Mouse (Mus musculus) limb, embryonic 10.5 days (tissue): Measurements from ENCODE around the gene Map3k1. TPM values are rescaled to one million over a fixed set of nuclear protein-coding genes. Genes with fewer than 3 reads are reported as not detected.

Experiments
- DNase-seq: peaks from one replicate; pipeline ENCODE4 v3.0.0-alpha.2; 2017; ENCODE audit warnings: low spot score
- H3K27ac ChIP-seq: fragments of 300-500 bp; sonication (generic); 2 replicates; pipeline ENCODE4 v1.5.1; 2016; ENCODE audit warnings: mild to moderate bottlenecking
- H3K27me3 ChIP-seq: fragments of 300-500 bp; sonication (generic); 2 replicates; pipeline ENCODE4 v1.6.1; 2016; ENCODE audit warnings: low read depth, mild to moderate bottlenecking; ENCODE audit not compliant: poor library complexity, severe bottlenecking
- H3K36me3 ChIP-seq: fragments of 300-500 bp; sonication (generic); 2 replicates; pipeline ENCODE4 v1.6.1; 2016; ENCODE audit warnings: mild to moderate bottlenecking, moderate library complexity
- H3K4me1 ChIP-seq: fragments of 300-500 bp; sonication (generic); 2 replicates; pipeline ENCODE4 v1.6.1; 2016
- H3K4me3 ChIP-seq: fragments of 300-500 bp; sonication (generic); 2 replicates; pipeline ENCODE4 v1.5.1; 2016; ENCODE audit warnings: mild to moderate bottlenecking, moderate library complexity
- H3K9me3 ChIP-seq: fragments of 300-500 bp; sonication (generic); replicated peaks from 2 replicates; pipeline ENCODE4 v1.6.1; 2016; ENCODE audit warnings: mild to moderate bottlenecking
- WGBS: fragments of 180-500 bp; shearing (Covaris S2); methylation state at CpG from one replicate; pipeline ENCODE4 v1.1.7; 2016; 5-methylcytosine and 5-hydroxymethylcytosine counted together
- polyA plus RNA-seq: library from polyadenylated mRNA; unstranded; fragments of >200 nt; fragmentation: Nextera tagmentation; extraction: Ambion mirVana; gene quantifications from 2 replicates; pipeline ENCODE4 v1.2.1, GENCODE M21; 2016

Map3k1 gene
- polyA plus RNA-seq, 1 experiment from 2014 or later, result 15.6 TPM

DNA sequence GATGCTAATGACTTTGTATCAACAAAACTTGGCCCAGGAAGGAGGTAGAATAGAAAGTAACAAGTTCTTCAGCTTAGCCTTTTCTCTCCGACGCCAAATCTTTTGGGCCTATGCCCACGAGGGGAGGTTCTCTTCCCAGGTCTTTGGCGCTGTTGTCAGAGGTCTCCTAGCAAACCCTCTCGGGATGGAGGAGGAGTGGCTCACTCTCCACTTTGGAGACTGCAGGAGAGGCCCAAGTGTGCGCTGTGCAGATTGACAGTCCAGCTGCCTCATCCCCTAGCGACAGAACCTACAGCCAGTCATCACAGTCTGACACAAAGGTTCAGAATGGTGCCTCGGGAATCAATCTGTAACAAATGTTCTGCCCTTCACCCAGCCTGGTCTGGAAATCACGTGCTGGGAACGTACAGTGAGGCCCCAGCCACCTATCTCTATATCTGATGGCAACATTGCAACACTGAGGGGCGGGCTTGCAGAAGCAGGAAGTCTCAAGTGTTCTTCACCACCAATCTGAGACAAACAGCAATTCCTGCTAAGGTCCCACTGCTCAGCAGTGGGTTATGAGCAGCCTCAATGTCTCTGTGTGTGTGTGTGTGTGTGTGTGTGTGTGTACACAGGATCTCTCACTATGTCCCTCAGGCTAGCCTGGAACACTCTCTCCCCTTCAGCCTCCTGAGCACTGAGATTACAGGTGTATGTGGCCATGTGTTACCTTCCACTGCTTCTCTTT is 12.4 kb downstream of the Map3k1 start:
- no peak for DNase-seq
- Histone ChIP-seq H3K4me3 (no peak overlapping the region), H3K36me3 (no peaks in the 10 kb centered on the region), H3K27ac (0 out of 2 replicates have a peak overlapping the region, but pooled peaks have one; percentile 21), H3K27me3 (no peaks in the 10 kb centered on the region), H3K9me3 (no peaks in the 10 kb centered on the region), H3K4me1 (peaks cover 85% of the 10 kb centered on the region)
- WGBS, result 73% methylated on average over 11 of the region's 11 CpGs

DNA sequence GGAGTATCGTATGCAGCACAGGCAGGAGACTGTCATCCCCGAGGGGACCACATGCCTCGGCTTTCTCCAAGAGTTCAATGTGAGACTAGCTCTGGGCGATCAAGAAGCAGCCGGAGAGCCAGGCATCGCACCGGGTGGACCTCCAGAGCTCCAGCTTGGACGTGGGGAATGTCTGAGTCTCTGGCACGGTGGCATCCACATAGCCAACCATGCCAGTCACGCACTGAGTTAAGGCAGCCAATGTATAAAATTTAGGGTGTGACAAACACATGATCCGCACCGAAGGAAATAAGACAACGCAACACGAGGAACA is 15.9 kb downstream of the Map3k1 start:
- 91% methylated on average over 14 of the region's 14 CpGs for WGBS
- peaks cover 90% of the 10 kb centered on the region for H3K4me1 ChIP-seq

DNA sequence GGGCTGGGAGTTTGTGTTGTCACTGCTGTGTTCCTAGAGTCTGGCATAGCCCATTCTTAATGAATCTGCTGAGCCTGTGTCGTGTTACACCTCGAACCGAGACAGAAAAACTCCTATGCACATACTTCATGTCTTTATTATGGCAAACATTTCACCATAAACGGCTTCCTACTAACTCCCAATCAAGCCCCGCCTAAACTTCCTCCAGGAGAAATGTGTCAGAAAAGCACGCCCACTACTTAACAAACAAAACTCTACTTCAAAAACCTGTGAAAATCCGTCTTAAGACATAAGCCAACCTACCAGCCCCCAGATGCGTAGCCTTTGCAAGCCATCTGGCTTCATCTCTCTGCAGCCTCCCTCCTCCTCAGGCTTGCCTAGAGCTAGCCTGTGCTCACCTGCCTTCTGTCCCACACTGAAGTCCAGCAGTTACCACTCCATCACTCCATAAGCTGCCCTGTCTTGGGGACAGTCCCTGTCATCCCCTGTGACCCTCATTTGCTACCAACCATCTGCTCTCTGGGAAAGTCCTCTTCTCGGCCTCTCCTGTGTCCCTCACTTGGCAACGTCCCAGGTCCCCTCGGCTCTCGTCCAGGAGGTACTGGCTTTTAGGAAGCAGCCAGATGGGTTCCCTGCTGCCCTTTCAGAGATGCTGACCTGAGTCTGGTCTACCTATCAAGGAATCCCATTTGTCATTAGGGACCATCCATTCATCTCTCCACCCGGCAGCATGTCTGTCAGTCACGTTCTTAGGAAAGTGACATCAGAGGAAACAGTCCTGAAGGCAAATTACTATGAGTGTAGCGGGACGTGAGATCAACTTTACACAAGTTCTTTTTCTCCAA is 16.4 kb downstream of the Map3k1 start:
- H3K4me3 ChIP-seq, result no peak overlapping the region
- H3K4me1 ChIP-seq, result peaks cover 85% of the 10 kb centered on the region
- no peak overlapping the region for H3K27ac ChIP-seq
- H3K27me3 ChIP-seq, result no peaks in the 10 kb centered on the region
- no peak for DNase-seq
- WGBS, result 73% methylated on average over 16 of the region's 16 CpGs
- no peaks in the 10 kb centered on the region for H3K36me3 ChIP-seq
- no peaks in the 10 kb centered on the region for H3K9me3 ChIP-seq

More for the DNA sequence above, 15.9 kb downstream of the Map3k1 start:
- H3K4me3 ChIP-seq, result no peak overlapping the region
- no peaks in the 10 kb centered on the region for H3K27me3 ChIP-seq
- H3K36me3 ChIP-seq, result no peaks in the 10 kb centered on the region
- H3K27ac ChIP-seq, result no peak overlapping the region
- H3K9me3 ChIP-seq, result no peaks in the 10 kb centered on the region
- no peak for DNase-seq

DNA sequence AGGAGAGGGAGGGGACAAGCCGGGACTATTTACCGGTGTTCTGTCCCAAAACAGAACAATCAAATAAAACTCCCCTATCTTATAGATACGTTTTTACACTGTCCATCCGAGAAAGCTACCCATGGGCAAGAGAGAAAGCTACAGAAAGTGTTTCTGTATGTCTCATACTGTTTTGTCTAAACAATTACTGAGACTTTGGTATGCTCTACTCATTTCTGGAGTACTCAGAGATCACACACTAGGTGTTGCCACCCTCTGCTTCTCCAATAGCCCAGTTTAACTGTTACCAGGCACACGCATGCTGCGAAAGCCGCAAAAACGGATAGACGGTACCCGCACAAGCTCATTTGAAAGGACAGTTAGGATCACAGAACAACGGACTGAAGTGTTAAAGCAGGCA is 17.2 kb downstream of the Map3k1 start:
- Histone ChIP-seq H3K9me3 (no peaks in the 10 kb centered on the region), H3K4me1 (peaks cover 77% of the 10 kb centered on the region), H3K36me3 (no peaks in the 10 kb centered on the region), H3K27me3 (no peaks in the 10 kb centered on the region), H3K4me3 (no peak overlapping the region), H3K27ac (no peak overlapping the region)
- no peak for DNase-seq
- 92% methylated on average over 11 of the region's 11 CpGs for WGBS

DNA sequence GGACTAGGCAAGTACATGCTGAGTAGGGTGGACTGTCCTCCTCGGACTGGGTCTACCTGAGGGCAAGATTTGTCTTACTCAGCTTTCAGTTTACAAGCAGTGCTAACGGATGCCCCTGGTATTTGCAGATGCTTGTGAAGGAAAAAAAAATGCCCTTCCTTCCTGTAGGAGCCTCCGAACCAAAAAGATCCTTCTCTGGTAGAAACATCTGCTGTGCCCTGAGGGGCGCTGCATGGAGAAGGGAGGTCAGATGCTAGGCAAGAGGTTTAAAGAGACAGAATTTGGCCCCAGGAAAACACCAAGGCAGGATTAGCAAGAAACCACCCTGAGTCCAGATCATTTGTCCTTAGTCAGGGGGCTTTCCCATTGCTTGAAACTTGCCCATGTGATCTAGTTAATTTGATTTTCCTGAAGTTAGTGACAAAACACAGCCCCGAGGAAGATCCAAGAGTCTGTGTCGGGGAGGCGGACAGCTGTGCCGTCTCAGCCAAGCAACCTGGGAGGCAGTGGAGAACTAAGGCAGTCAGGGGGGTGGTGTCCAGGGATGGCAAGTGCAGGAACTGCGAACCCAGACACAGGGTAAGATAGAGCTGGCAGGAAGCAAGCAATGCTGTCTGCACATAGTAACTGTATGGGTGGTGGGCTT is 19.2 kb downstream of the Map3k1 start:
- DNase-seq, result peak; percentile 39
- WGBS, result 32% methylated on average over 9 of the region's 9 CpGs
- Histone ChIP-seq H3K27ac (no peak overlapping the region), H3K36me3 (no peaks in the 10 kb centered on the region), H3K4me3 (no peak overlapping the region), H3K9me3 (no peaks in the 10 kb centered on the region), H3K27me3 (no peaks in the 10 kb centered on the region), H3K4me1 (peaks cover 67% of the 10 kb centered on the region)

DNA sequence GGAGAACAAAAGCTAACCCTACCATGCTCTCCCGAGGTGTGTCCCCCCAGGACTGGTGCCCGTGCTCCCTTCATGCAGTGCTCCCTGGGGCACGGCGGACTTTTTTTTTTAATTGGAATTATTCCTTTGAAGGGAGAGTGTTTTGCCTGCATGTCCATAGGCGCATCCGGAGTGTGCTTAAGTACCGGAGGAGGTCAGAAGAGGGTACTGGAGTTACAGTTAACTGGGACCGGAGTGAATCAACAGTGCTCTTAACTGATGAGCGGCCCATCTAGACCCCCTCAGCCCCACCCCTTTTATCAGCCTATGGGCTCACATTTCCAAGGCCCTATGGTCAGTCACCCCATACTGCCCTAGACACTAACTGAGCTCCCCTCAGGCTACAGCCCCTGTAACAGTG is 19.9 kb downstream of the Map3k1 start:
- Histone ChIP-seq H3K4me1 (peaks cover 60% of the 10 kb centered on the region), H3K4me3 (no peak overlapping the region), H3K36me3 (no peaks in the 10 kb centered on the region), H3K9me3 (no peaks in the 10 kb centered on the region), H3K27ac (0 out of 2 replicates have a peak overlapping the region, but pooled peaks have one; percentile 46), H3K27me3 (no peaks in the 10 kb centered on the region)
- DNase-seq, result no peak
- WGBS, result 71% methylated on average over 9 of the region's 9 CpGs

DNA sequence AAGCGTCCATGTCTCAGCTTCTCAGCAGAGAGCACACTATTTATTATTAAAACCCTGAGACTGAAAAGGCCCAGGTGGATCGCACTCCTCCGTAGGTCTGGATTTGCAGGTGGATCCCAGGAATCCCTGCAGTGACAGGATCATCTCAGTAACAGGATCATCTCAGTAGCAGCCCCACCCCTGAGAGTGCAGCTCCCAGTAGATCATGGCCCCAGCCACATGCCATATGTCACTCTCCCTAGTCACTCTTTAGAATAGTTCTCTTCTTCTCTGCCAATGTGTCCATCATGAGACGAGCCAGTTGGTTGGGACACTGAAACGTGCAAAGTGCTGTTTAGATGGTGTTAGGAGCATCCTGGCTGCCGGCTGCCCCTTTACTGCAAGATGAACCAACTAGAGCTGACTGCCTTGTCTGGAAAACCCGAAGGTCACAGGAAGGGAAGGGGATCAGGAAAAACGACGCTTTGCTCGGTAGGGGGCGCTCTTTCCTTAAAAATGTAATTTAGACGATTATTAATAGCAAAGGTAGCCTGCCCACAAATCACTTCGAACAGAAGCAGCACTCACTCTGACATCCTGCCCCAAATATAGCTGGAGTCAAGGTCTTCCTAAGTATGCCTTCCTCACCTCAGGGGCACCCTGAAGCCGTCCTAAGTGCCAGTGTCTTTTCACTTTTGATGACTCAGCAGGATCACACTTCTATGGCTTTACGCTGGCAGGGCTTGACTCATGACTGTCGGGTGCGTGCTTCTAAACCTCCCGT is 20.8 kb downstream of the Map3k1 start:
- Histone ChIP-seq H3K27me3 (no peaks in the 10 kb centered on the region), H3K4me1 (peaks cover 52% of the 10 kb centered on the region), H3K36me3 (no peaks in the 10 kb centered on the region), H3K4me3 (no peak overlapping the region), H3K9me3 (no peaks in the 10 kb centered on the region), H3K27ac (no peak overlapping the region)
- WGBS, result 39% methylated on average over 18 of the region's 18 CpGs
- peak; percentile 84 for DNase-seq

DNA sequence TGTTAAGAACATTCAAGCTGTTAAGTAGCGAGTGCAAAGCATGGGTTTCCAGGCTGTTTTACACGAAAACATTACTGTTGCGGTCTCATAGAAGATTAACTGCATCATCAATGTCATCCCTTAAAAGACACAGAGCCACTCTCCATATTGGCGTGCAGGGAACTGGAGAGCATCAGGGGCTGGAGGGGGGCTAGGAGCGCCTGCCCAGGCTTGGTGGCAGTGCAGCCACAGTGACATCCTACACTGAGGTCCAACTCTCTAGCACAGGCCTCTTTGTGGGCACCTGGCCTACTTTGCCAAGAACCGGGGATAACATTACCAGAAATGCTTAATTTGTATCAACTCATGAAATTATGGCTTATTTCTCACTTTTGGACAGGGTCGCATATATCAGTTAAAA is 22.2 kb downstream of the Map3k1 start:
- 93% methylated on average over 7 of the region's 7 CpGs for WGBS
- Histone ChIP-seq H3K9me3 (no peaks in the 10 kb centered on the region), H3K4me1 (peaks cover 37% of the 10 kb centered on the region), H3K36me3 (peaks cover 7% of the 10 kb centered on the region; the same call in 1 of the 2 replicates), H3K27me3 (no peaks in the 10 kb centered on the region), H3K4me3 (no peak overlapping the region), H3K27ac (no peak overlapping the region)
- DNase-seq, result no peak

DNA sequence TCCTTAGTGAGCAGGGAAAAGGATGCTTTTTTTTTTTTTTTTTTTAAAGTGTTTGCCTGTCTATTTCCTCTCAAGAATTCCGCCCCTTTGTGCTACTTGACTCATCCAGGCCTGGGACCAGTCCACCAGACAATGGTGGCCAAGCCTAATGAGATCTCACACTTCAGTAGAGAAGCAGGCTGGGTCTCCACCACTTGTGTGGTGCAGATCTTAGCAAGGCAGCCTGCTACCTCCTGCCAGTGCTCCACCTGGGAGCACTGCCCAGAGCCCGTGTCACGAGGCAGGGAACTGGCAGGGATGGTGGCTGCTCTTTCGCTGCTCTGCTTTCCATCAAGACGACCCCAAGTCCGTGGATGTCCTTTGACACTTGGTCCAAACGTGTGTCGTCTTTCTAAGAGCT is 25.3 kb downstream of the Map3k1 start:
- H3K4me1 ChIP-seq, result peaks cover 12% of the 10 kb centered on the region
- WGBS, result 81% methylated on average over 8 of the region's 8 CpGs
- peaks cover 7% of the 10 kb centered on the region; the same call in 1 of the 2 replicates for H3K36me3 ChIP-seq
- no peaks in the 10 kb centered on the region for H3K27me3 ChIP-seq
- H3K4me3 ChIP-seq, result no peak overlapping the region
- no peaks in the 10 kb centered on the region for H3K9me3 ChIP-seq
- no peak overlapping the region for H3K27ac ChIP-seq
- no peak for DNase-seq

DNA sequence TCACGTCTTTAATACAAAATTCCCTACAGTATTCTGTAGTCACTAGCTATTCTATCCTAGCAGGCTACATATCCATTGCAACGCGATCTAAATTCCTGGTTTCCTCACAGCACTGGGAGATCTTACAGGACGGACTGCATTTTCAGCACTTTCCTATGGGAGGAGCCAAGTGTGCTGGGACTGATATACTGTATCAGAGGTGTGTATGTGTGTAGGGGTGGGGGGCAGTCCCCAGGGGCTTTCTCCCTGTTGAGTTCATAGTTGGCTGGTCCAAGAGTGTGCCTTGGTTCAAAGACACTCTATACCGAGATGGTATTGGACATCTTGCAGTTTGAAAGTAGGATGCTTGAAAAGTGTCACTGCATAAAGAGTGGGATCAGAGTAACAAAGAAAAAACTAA is 29.3 kb downstream of the Map3k1 start:
- H3K4me3 ChIP-seq, result no peak overlapping the region
- WGBS, result 92% methylated on average over 5 of the region's 5 CpGs
- H3K36me3 ChIP-seq, result peaks cover 22% of the 10 kb centered on the region

DNA sequence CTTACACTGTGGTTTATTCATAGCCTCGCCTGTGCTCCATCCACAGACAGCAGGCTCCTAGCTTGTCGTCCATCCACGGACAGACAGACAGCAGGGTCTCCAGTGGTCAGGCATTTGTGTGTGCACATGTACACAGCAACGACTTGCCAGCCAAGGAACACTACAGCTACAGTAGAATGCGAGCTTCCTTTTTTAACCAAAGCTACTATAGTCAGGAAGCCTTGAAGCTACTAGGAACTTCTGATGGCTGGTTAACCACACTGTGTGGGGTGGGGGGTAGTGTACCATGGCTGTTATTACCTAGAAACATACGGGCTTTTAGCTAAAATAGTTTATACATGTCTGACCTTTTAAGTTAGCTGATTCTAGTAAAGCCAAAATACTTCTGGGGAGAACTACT is 30.2 kb downstream of the Map3k1 start:
- 86% methylated on average over 6 of the region's 6 CpGs for WGBS
- 0 out of 2 replicates have a peak, but pooled peaks cover 13% of the 10 kb centered on the region for H3K4me1 ChIP-seq
- H3K4me3 ChIP-seq, result no peak overlapping the region
- DNase-seq, result no peak
- H3K36me3 ChIP-seq, result peaks cover 31% of the 10 kb centered on the region
- H3K27ac ChIP-seq, result no peak overlapping the region
- H3K27me3 ChIP-seq, result no peaks in the 10 kb centered on the region
- no peaks in the 10 kb centered on the region for H3K9me3 ChIP-seq

More for the DNA sequence above, 29.3 kb downstream of the Map3k1 start:
- Histone ChIP-seq H3K27ac (no peak overlapping the region), H3K27me3 (no peaks in the 10 kb centered on the region), H3K4me1 (0 out of 2 replicates have a peak, but pooled peaks cover 13% of the 10 kb centered on the region), H3K9me3 (no peaks in the 10 kb centered on the region)
- no peak for DNase-seq

DNA sequence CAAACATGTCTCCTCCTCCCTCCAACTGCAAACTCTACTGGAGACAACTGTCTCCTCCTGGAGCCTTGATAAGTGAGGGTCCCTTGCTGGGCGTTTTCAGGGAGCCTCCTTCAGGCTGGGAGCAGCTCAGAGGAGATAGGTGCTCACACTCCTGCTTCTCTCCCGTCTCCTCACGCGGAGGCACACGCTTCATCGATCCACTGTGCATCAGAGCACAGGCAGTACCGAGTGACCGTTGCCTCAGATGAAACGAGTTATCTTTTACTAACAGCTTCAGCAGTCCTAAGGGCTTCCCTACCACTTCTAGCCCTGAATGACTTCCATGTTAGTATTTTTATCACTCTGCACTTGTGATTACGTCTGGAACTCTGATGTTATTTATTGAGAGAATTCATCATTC is 30.9 kb downstream of the Map3k1 start:
- H3K4me1 ChIP-seq, result 0 out of 2 replicates have a peak, but pooled peaks cover 13% of the 10 kb centered on the region
- no peak overlapping the region for H3K4me3 ChIP-seq
- no peak overlapping the region for H3K27ac ChIP-seq
- DNase-seq, result no peak
- whole genome bisulfite sequencing, result 88% methylated on average over 10 of the region's 10 CpGs
- H3K9me3 ChIP-seq, result no peaks in the 10 kb centered on the region
- peaks cover 38% of the 10 kb centered on the region for H3K36me3 ChIP-seq
- no peaks in the 10 kb centered on the region for H3K27me3 ChIP-seq
